ENCODE assay signal across 8 mouse cellular contexts in the genomic region with DNA sequence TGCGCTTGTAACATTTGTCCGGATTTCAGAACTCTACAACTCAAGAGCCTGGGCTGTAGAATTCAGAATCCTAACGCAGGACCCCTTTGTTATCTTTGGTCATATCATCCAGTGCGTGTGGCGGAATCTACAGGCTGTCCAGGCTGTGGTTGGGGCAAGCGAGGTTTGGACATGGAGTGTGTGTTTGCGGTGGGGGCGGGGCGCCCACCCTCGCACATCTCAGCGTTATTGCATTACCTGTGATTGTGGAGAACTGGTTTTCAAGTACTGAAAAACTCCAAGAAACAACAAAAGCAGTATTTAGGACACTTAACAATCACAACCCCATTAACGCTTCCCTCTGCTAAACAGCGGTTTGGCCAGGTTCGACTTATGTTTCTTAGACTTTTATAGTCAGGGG. TPM values are rescaled to one million over a fixed set of nuclear protein-coding genes. Genes with fewer than 3 reads are reported as not detected.
DNase-seq lines count a peak whose midpoint lies in the region; ATAC-seq and TF ChIP-seq lines count a peak whose summit lies in the region.

No protein-coding gene starts in this region.

- peak; percentile 14 for DNase-seq in lung, postnatal 10 days
- DNase-seq in lung, postnatal 36 days: no peak
- peak; percentile 42 to 52 for DNase-seq in cerebellum, postnatal 10 days
- DNase-seq in liver, embryonic 13.5 days: no peak
- DNase-seq in stomach, postnatal 0 days (ENCODE audit: low spot score): no peak
- no peak for DNase-seq in left cerebral cortex, adult 18-20 months (ENCODE audit: low spot score in 2 of 2)
- no peak for DNase-seq in urinary bladder, adult 2 months (ENCODE audit: low spot score)

- peak overlapping the region; percentile 54 for H3K9ac ChIP-seq in forebrain, embryonic 16.5 days (replicated peaks; ENCODE audit: low read depth, low read length)
- peak overlapping the region; percentile 58 for H3K9ac ChIP-seq in liver, embryonic 13.5 days
- peak overlapping the region; percentile 57 for H3K9ac ChIP-seq in stomach, postnatal 0 days (ENCODE audit: low read length)

- H3K4me1 ChIP-seq in forebrain, embryonic 16.5 days (replicated peaks; ENCODE audit: control insufficient read depth, insufficient read depth, low read length): peaks cover 12% of the 10 kb centered on the region
- H3K4me1 ChIP-seq in liver, embryonic 13.5 days (replicated peaks): peaks cover 24% of the 10 kb centered on the region
- H3K4me1 ChIP-seq in stomach, postnatal 0 days (replicated peaks; ENCODE audit: control insufficient read depth, insufficient read depth): 0 out of 2 replicates have a peak, but pooled peaks cover 2% of the 10 kb centered on the region

- H3K4me2 ChIP-seq in forebrain, embryonic 16.5 days (ENCODE audit: low read length): peak overlapping the region; percentile 85
- H3K4me2 ChIP-seq in liver, embryonic 13.5 days: peak overlapping the region; percentile 99
- peak overlapping the region; percentile 74 for H3K4me2 ChIP-seq in stomach, postnatal 0 days (replicated peaks; ENCODE audit: low read depth)

- H3K4me3 ChIP-seq in forebrain, embryonic 16.5 days (replicated peaks; ENCODE audit: low read length): peak overlapping the region; percentile 94
- H3K4me3 ChIP-seq in liver, embryonic 13.5 days (replicated peaks): peak overlapping the region; percentile 86
- H3K4me3 ChIP-seq in stomach, postnatal 0 days (ENCODE audit: low read depth, low read length): peak overlapping the region; percentile 82

- no peak for ATAC-seq in forebrain, embryonic 16.5 days
- ATAC-seq in liver, embryonic 13.5 days (ENCODE audit: low read depth): no peak
- no peak for ATAC-seq in stomach, postnatal 0 days (ENCODE audit: low FRiP score, low TSS enrichment)

- H3K36me3 ChIP-seq in forebrain, embryonic 16.5 days (ENCODE audit: control insufficient read depth, insufficient read depth): no peaks in the 10 kb centered on the region
- no peaks in the 10 kb centered on the region for H3K36me3 ChIP-seq in liver, embryonic 13.5 days
- no peaks in the 10 kb centered on the region for H3K36me3 ChIP-seq in stomach, postnatal 0 days (ENCODE audit: control insufficient read depth, insufficient read depth, low read length)

- no peak for TF ChIP-seq EP300 in stomach, postnatal 0 days (optimal IDR thresholded peaks at IDR 0.05)

- WGBS in forebrain, embryonic 16.5 days: 5% methylated on average over 14 of the region's 14 CpGs
- WGBS in liver, embryonic 13.5 days (ENCODE audit: insufficient replicate concordance): 7% methylated on average over 14 of the region's 14 CpGs
- 3% methylated on average over 14 of the region's 14 CpGs for WGBS in stomach, postnatal 0 days

- H3K27me3 ChIP-seq in forebrain, embryonic 16.5 days (replicated peaks; ENCODE audit: control insufficient read depth, insufficient read depth, low read length): no peaks in the 10 kb centered on the region
- no peaks in the 10 kb centered on the region; the same call in 1 of the 2 replicates for H3K27me3 ChIP-seq in liver, embryonic 13.5 days
- no peaks in the 10 kb centered on the region for H3K27me3 ChIP-seq in stomach, postnatal 0 days (ENCODE audit: control insufficient read depth, insufficient read depth, low read length)

- no peak for TF ChIP-seq CTCF in stomach, postnatal 0 days (IDR thresholded peaks at IDR 0.05; ENCODE audit: low read depth)

- H3K27ac ChIP-seq in forebrain, embryonic 16.5 days (ENCODE audit: low read length): peak overlapping the region; percentile 58; the same call in 1 of the 2 replicates
- no peak overlapping the region for H3K27ac ChIP-seq in liver, embryonic 13.5 days
- peak overlapping the region; percentile 59 for H3K27ac ChIP-seq in stomach, postnatal 0 days (replicated peaks)

- no peaks in the 10 kb centered on the region for H3K9me3 ChIP-seq in forebrain, embryonic 16.5 days (ENCODE audit: control insufficient read depth, low read length)
- H3K9me3 ChIP-seq in liver, embryonic 13.5 days (replicated peaks): no peaks in the 10 kb centered on the region
- H3K9me3 ChIP-seq in stomach, postnatal 0 days (ENCODE audit: control insufficient read depth, low read length): no peaks in the 10 kb centered on the region

RNA-seq across cellular contexts. Expression of gene Dcun1d4, which starts 9.1 kb away (rescaled TPM):
- polyA plus RNA-seq in forebrain, embryonic 16.5 days (2015; fragmentation: Nextera tagmentation; extraction: Ambion mirVana): 46.5 and 51.4 TPM in 2 replicates
- polyA plus RNA-seq in liver, embryonic 13.5 days (2015; fragmentation: Nextera tagmentation; extraction: Ambion mirVana): 2.9 and 5.4 TPM in 2 replicates
- polyA plus RNA-seq in stomach, postnatal 0 days (2015; fragmentation: Nextera tagmentation; extraction: Ambion mirVana): 10.6 and 10.8 TPM in 2 replicates
- total RNA-seq in left cerebral cortex, adult 18-20 months (2021): 100 to 1,000 TPM; 132 to 133 TPM
- 12.9 and 16.1 TPM in 2 replicates for polyA plus RNA-seq in urinary bladder, adult 2 months (2012; rRNA removed)

Comparison
In these comparisons a context has a peak if more than half of its experiments do, and no peak if none do; other contexts are left out.
1. DNase-seq: peak in lung, postnatal 10 days (single experiment) and cerebellum, postnatal 10 days (2 of 2); none in lung, postnatal 36 days (single experiment), liver, embryonic 13.5 days (single experiment), stomach, postnatal 0 days (single experiment), left cerebral cortex, adult 18-20 months (0 of 2) and urinary bladder, adult 2 months (single experiment).
2. Peak in every context shown above with its lines, with median percentiles within 50 percentile points of each other: H3K4me2 ChIP-seq, H3K4me3 ChIP-seq and H3K9ac ChIP-seq.